Mouse (Mus musculus) hindbrain, embryonic 15.5 days (tissue): ENCODE data around the gene Mpl. TPM values are rescaled to one million over a fixed set of nuclear protein-coding genes. Genes with fewer than 3 reads are reported as not detected.

ENCODE experiments used
- ATAC-seq: fragments of 200-750 bp; cut with Nextera tagmentation; 2 replicates; pipeline ENCODE4 v1.8.0; 2017; ENCODE audit warnings: low read depth, moderate number of reproducible peaks, moderate TSS enrichment; ENCODE audit not compliant: low FRiP score
- H3K27ac ChIP-seq: fragments of 300-500 bp; sonication (generic); replicated peaks from 2 replicates; pipeline ENCODE4 v1.5.1; 2015; ENCODE audit warnings: mild to moderate bottlenecking, inconsistent platforms
- H3K27me3 ChIP-seq: fragments of 300-500 bp; sonication (generic); 2 replicates; pipeline ENCODE4 v1.6.1; 2015; ENCODE audit warnings: control low read depth, inconsistent platforms
- H3K36me3 ChIP-seq: fragments of 300-500 bp; sonication (generic); 2 replicates; pipeline ENCODE4 v1.6.1; 2015; ENCODE audit warnings: control low read depth, inconsistent platforms
- H3K4me1 ChIP-seq: fragments of 300-500 bp; sonication (generic); replicated peaks from 2 replicates; pipeline ENCODE4 v1.6.1; 2015; ENCODE audit warnings: control low read depth, inconsistent platforms
- H3K4me2 ChIP-seq: fragments of 300-500 bp; sonication (generic); 2 replicates; pipeline ENCODE4 v1.6.1; 2015; ENCODE audit warnings: moderate library complexity, mild to moderate bottlenecking, inconsistent platforms
- H3K4me3 ChIP-seq: fragments of 300-500 bp; sonication (generic); 2 replicates; pipeline ENCODE4 v1.5.1; 2015; ENCODE audit warnings: mild to moderate bottlenecking, inconsistent platforms
- H3K9ac ChIP-seq: fragments of 300-500 bp; sonication (generic); 2 replicates; pipeline ENCODE4 v1.6.1; 2015; ENCODE audit warnings: inconsistent platforms
- H3K9me3 ChIP-seq: fragments of 300-500 bp; sonication (generic); 2 replicates; pipeline ENCODE4 v1.6.1; 2016; ENCODE audit warnings: control low read depth, inconsistent platforms
- WGBS: fragments of 180-500 bp; shearing (Covaris S2); methylation state at CpG from one replicate; pipeline ENCODE4 v1.1.7; 2015; 5-methylcytosine and 5-hydroxymethylcytosine counted together
- polyA plus RNA-seq: library from polyadenylated mRNA; unstranded; fragments of >200 nt; fragmentation: Nextera tagmentation; extraction: Ambion mirVana; gene quantifications from 2 replicates; pipeline ENCODE4 v1.2.1, GENCODE M21; 2015

Mpl gene
- polyA plus RNA-seq, 1 experiment from 2014 or later = 0.27 TPM

DNA sequence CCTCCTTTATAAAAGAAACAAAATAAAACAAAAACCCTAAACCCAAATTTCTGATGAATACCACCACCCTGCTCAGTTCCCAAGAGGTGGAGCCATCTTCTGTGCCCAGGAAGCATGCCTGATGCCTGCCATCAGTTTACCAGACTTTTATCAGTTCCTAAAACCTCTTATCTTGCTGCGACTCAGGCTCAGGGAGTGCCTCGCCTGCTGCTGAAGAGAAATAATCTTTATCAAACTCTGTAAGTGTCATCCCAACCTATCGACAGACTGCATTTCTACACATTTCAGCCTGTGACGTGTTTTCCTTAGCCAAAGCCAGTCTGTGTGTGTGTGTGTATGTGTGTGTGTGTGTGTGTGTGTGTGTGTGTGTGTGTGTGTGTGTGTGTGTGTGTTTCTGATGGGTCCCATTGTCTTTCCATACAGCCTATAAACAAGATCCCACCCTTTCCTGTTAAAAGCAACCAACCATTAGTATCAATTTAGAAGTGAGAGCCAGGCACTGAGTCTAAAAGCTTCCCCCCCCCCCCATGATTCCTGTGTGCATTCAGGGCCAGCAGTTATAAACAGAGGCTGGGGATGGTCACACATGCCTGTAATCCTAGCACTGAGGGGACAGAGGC lies 32.7 kb downstream of the Mpl start:
- WGBS = 86% methylated on average over 4 of the region's 4 CpGs
- Histone ChIP-seq H3K9ac (no peak overlapping the region), H3K27me3 (no peaks in the 10 kb centered on the region), H3K9me3 (no peaks in the 10 kb centered on the region), H3K27ac (no peak overlapping the region), H3K4me3 (no peak overlapping the region), H3K4me1 (peaks cover 29% of the 10 kb centered on the region), H3K36me3 (peaks cover 27% of the 10 kb centered on the region), H3K4me2 (no peak overlapping the region)
- ATAC-seq = no peak

- ATAC-seq = no peak
- no peaks in the 10 kb centered on the region for H3K9me3 ChIP-seq
- no peaks in the 10 kb centered on the region for H3K4me1 ChIP-seq
- no peaks in the 10 kb centered on the region for H3K27me3 ChIP-seq
- H3K27ac ChIP-seq = no peak overlapping the region
- H3K36me3 ChIP-seq = peaks cover 48% of the 10 kb centered on the region
- H3K4me2 ChIP-seq = no peak overlapping the region
- H3K4me3 ChIP-seq = no peak overlapping the region
- no peak overlapping the region for H3K9ac ChIP-seq
- 97% methylated on average over 3 of the region's 3 CpGs for WGBS
Measured at GRCm38 (mm10) chr4:118421384-118421783, 35.9 kb downstream of the Mpl start.

DNA sequence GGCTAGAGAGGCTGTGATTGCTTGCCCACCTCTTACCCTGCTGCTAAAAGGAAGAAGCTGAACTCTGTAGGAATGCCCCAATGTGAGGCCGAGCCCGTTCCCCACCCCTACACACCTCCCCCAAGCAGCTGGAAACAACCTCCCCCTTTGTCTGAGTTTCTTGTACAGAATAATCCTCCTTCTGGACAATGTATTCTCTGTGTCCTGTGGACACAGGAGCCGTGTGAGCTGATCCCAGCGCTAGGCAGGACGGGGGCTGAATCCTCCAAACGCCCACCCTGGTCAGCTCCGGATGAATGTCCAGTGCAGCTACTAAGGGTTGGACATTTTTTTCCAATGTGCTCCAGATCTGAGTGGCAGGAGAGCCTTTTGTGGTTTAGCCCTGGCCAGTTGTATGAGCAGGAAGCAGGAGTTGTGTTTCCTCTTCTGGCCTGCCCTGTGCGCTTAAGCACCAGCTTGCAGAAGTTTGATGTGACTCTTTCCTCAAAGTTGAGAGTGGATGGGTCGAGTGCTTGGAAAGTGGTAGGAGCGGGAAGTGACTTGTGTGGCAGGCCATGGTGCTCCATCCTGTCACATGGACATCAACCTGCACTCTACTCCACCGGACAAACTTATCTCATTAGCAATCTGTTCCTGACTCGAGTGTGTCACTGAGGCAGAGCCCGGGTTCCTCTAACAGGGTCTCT lies 40.1 kb downstream of the Mpl start:
- 0 out of 2 replicates have a peak, but pooled peaks have one; percentile 38 for ATAC-seq
- Histone ChIP-seq H3K27me3 (no peaks in the 10 kb centered on the region), H3K9ac (no peak overlapping the region), H3K36me3 (peaks cover 79% of the 10 kb centered on the region), H3K4me3 (no peak overlapping the region), H3K4me1 (no peaks in the 10 kb centered on the region), H3K9me3 (no peaks in the 10 kb centered on the region), H3K27ac (no peak overlapping the region), H3K4me2 (no peak overlapping the region)
- WGBS = 89% methylated on average over 13 of the region's 13 CpGs

- ATAC-seq = no peak
- WGBS = 94% methylated on average over 5 of the region's 5 CpGs
- no peak overlapping the region for H3K27ac ChIP-seq
Measured at GRCm38 (mm10) chr4:118416329-118416728, 41.0 kb downstream of the Mpl start.

DNA sequence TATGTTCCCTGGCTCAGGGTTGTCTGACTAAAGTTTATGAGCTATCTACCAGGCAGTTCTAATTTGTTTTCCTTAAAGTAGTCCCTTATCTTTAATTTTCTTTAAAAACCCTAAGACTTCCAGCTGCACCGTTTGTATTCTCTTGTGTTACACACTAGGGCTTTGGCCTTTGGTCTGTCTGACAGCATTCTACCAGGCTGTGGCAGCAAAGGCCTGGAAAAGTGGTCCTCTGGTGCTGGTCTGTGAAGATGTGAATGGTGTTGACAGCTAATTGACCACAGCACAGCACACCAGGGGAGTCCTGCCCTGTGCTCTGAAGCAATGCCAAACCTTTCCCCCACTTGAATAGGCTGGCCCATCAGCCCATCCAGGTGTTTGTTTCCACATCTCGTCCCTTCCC lies 41.5 kb downstream of the Mpl start:
- Histone ChIP-seq H3K27ac (no peak overlapping the region), H3K9me3 (no peaks in the 10 kb centered on the region), H3K36me3 (peaks cover 75% of the 10 kb centered on the region), H3K9ac (no peak overlapping the region), H3K4me1 (no peaks in the 10 kb centered on the region; the same call in 1 of the 2 replicates), H3K27me3 (no peaks in the 10 kb centered on the region), H3K4me2 (no peak overlapping the region), H3K4me3 (no peak overlapping the region)
- WGBS = 87% methylated on average over 2 of the region's 2 CpGs
- no peak for ATAC-seq

More at GRCm38 (mm10) chr4:118416329-118416728, 41.0 kb downstream of the Mpl start:
- H3K36me3 ChIP-seq = peaks cover 81% of the 10 kb centered on the region
- no peak overlapping the region for H3K4me2 ChIP-seq
- no peaks in the 10 kb centered on the region for H3K27me3 ChIP-seq
- no peak overlapping the region for H3K4me3 ChIP-seq
- H3K9ac ChIP-seq = no peak overlapping the region
- no peaks in the 10 kb centered on the region for H3K4me1 ChIP-seq
- H3K9me3 ChIP-seq = no peaks in the 10 kb centered on the region

GRCm38 (mm10) chr4:118413553-118413952 lies 43.8 kb downstream of the Mpl start:
- WGBS = 96% methylated on average over 5 of the region's 5 CpGs
- H3K4me2 ChIP-seq = no peak overlapping the region
- H3K27me3 ChIP-seq = no peaks in the 10 kb centered on the region
- H3K36me3 ChIP-seq = peaks cover 60% of the 10 kb centered on the region
- peaks cover 9% of the 10 kb centered on the region for H3K4me1 ChIP-seq
- H3K27ac ChIP-seq = no peak overlapping the region
- H3K4me3 ChIP-seq = no peak overlapping the region
- ATAC-seq = no peak
- H3K9ac ChIP-seq = no peak overlapping the region
- H3K9me3 ChIP-seq = no peaks in the 10 kb centered on the region

GRCm38 (mm10) chr4:118410871-118411270 lies 46.4 kb downstream of the Mpl start:
- no peaks in the 10 kb centered on the region for H3K9me3 ChIP-seq
- no peak overlapping the region for H3K4me2 ChIP-seq
- no peaks in the 10 kb centered on the region for H3K27me3 ChIP-seq
- no peak overlapping the region for H3K9ac ChIP-seq
- H3K27ac ChIP-seq = no peak overlapping the region
- peaks cover 18% of the 10 kb centered on the region for H3K4me1 ChIP-seq
- H3K4me3 ChIP-seq = no peak overlapping the region
- WGBS = 96% methylated on average over 5 of the region's 5 CpGs
- H3K36me3 ChIP-seq = peaks cover 41% of the 10 kb centered on the region
- ATAC-seq = no peak

DNA sequence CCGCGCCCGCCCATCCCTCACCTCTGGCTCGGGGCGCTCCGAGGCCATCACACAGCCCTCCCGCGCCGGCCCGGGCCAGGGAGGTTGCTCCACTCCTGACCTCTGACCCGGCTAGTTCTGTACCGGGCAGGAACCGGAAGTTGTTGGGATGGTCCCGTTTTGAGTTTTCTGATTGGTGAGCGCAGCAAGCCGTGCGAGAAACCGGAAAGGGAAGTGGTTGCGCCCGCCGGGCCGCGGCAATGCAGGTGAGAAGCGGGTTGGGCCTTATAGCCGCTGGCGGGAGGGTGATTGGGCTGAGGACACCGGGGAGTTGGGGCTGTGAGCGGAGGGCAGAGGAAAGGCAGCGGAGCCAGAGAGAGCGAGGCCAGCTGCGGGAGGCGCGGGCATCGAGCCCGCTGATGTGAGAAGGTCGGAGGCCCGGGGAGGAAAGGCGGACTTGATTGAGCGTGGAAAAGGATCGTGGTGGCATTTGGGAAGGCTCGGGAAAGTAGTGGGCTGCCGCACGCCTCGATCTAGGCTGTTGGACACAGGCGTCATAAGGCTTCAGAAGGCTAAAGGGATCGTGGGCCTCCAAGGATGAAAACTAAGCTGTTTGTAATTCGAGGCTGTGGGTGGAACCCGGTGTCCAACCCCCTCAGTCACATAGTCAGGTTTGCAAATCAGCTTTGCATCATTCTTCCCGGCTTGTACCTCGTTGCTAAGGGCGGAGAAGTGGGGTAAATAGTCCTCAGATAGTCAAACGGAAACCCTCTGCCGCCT lies 48.0 kb downstream of the Mpl start, which contains the start of the genes Szt2 and Med8:
Gene Szt2 (minus strand): TSS at position 132 of the 759 bp plus-strand sequence.
Gene Med8 (plus strand): TSS at position 196 of the 759 bp plus-strand sequence.
- Histone ChIP-seq H3K4me2 (peak within 1 kb of the TSS; percentile 85), H3K4me3 (peak within 1 kb of the TSS; percentile 94), H3K9ac (peak within 1 kb of the TSS; percentile 83), H3K36me3 (peaks cover 34% of the 10 kb centered on the region), H3K4me1 (peaks cover 18% of the 10 kb centered on the region), H3K9me3 (no peaks in the 10 kb centered on the region), H3K27ac (peak within 1 kb of the TSS; percentile 66), H3K27me3 (no peaks in the 10 kb centered on the region)
- ATAC-seq = peak; percentile 94
- 1% methylated on average over 52 of the region's 53 CpGs for WGBS

- no peaks in the 10 kb centered on the region for H3K27me3 ChIP-seq
- WGBS = 94% methylated on average over 12 of the region's 12 CpGs
- no peak overlapping the region for H3K9ac ChIP-seq
- peaks cover under 1% of the 10 kb centered on the region; the same call in 1 of the 2 replicates for H3K4me1 ChIP-seq
- H3K4me2 ChIP-seq = no peak overlapping the region
- H3K4me3 ChIP-seq = no peak overlapping the region
- peaks cover 54% of the 10 kb centered on the region for H3K36me3 ChIP-seq
- H3K27ac ChIP-seq = no peak overlapping the region
- no peak for ATAC-seq
- no peaks in the 10 kb centered on the region for H3K9me3 ChIP-seq
Measured at GRCm38 (mm10) chr4:118402701-118403100, 54.6 kb downstream of the Mpl start.

- Histone ChIP-seq H3K27me3 (no peaks in the 10 kb centered on the region), H3K27ac (no peak overlapping the region), H3K4me2 (no peak overlapping the region), H3K9ac (no peak overlapping the region), H3K4me3 (no peak overlapping the region), H3K36me3 (peaks cover 62% of the 10 kb centered on the region), H3K9me3 (no peaks in the 10 kb centered on the region), H3K4me1 (no peaks in the 10 kb centered on the region)
- WGBS = 98% methylated on average over 5 of the region's 5 CpGs
- ATAC-seq = no peak
Measured at GRCm38 (mm10) chr4:118401918-118402317, 55.4 kb downstream of the Mpl start.

DNA sequence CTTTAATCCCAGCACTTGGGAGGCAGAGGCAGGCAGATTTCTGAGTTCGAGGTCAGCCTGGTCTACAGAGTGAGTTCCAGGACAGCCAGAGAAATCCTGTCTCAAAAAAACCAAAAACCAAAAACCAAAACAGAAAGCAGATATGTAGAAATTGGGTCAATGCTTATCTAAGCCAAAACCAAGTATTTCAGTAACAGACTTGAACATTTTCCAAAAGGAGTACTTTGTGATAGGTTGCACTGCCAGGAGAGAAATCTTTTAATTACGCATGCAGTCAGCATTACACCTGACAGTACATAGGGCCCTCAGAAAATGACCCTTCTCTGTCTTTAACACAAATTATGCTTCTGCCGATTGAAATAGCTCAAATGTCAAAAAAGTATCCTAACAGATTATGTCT lies 55.9 kb downstream of the Mpl start:
- H3K4me3 ChIP-seq = no peak overlapping the region
- H3K36me3 ChIP-seq = peaks cover 67% of the 10 kb centered on the region
- no peak overlapping the region for H3K4me2 ChIP-seq
- H3K9ac ChIP-seq = no peak overlapping the region
- 93% methylated on average over 3 of the region's 3 CpGs for WGBS
- H3K4me1 ChIP-seq = no peaks in the 10 kb centered on the region
- H3K27me3 ChIP-seq = no peaks in the 10 kb centered on the region
- no peaks in the 10 kb centered on the region for H3K9me3 ChIP-seq
- no peak overlapping the region for H3K27ac ChIP-seq
- no peak for ATAC-seq

- 93% methylated on average over 6 of the region's 6 CpGs for WGBS
- no peak overlapping the region for H3K4me3 ChIP-seq
- no peaks in the 10 kb centered on the region for H3K4me1 ChIP-seq
- no peak for ATAC-seq
- H3K36me3 ChIP-seq = peaks cover 78% of the 10 kb centered on the region
- H3K9ac ChIP-seq = no peak overlapping the region
- H3K9me3 ChIP-seq = no peaks in the 10 kb centered on the region
- no peak overlapping the region for H3K4me2 ChIP-seq
- H3K27me3 ChIP-seq = no peaks in the 10 kb centered on the region
- H3K27ac ChIP-seq = no peak overlapping the region
Measured at GRCm38 (mm10) chr4:118398400-118398799, 58.9 kb downstream of the Mpl start.
